Mouse (Mus musculus): ENCODE measurements at regions not wholly inside any gene's neighbourhood (a gene's known extent, or its start where the extent isn't known, plus 50 kb on each side); places are given as distances from the start of the nearest gene placed in this dataset.

GRCm38 (mm10) chr17:31732176-31732880 lies 54.7 kb downstream of the Cryaa start:
- TF ChIP-seq USF1 (IDR thresholded peaks at IDR 0.05; ENCODE audit: low read depth) (no peak), CEBPB (IDR thresholded peaks at IDR 0.05; ENCODE audit: insufficient read depth, poor library complexity, severe bottlenecking) (no peak)

All from myocyte (in vitro differentiated cells).